Mouse (Mus musculus): ENCODE data around the gene Dcaf6.

The Dcaf6 gene

DNA sequence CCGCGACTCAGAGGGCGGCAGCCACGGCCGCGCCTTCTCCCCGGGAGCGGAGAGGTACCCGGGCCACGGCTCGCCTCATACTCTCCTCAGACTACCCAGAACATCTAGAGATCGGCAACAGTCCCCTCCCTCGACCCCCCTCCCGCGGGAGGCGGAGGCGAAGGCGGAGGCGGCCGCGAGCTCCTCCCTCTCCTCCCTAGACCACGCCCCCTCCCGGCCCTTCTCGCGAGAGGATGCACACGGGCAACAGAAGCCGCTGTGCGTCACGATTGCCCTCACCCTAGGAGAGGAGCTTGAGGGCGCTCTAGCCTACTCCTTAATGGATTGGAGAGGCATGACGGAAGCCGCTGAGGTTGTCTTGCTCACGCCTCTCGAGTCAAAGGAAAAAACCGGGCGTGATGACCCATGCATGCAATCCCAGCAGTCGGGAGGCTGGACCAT lies at the start of gene Dcaf6, which contains the start of gene Mpc2:
Gene Dcaf6, minus strand, starts transcription at position 116 of the 441 bp plus-strand sequence.
Gene Mpc2, plus strand, starts transcription at position 278 of the 441 bp plus-strand sequence.
- peak; percentile 100 for DNase-seq

DNA sequence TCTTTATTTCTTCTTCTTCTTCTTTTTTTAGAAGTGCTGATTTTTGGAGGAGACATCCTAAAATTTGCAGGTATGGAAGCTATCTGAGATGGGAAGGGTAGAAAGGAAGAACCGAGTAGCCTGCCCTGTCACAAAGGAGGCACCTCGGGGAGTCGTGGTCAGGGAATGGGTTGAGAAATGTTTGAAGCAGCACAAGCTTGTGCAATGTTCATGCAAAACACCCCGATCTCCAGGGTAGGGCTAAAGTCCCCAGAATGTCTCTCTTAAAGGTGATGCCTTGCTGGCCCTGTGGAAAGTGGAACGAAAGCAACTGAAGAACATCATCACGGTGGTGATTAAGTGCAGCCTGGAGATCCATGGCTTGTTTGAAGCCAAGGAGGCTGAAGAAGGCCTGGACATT lies 46.0 kb upstream of the Dcaf6 start:
- DNase-seq: no peak

DNA sequence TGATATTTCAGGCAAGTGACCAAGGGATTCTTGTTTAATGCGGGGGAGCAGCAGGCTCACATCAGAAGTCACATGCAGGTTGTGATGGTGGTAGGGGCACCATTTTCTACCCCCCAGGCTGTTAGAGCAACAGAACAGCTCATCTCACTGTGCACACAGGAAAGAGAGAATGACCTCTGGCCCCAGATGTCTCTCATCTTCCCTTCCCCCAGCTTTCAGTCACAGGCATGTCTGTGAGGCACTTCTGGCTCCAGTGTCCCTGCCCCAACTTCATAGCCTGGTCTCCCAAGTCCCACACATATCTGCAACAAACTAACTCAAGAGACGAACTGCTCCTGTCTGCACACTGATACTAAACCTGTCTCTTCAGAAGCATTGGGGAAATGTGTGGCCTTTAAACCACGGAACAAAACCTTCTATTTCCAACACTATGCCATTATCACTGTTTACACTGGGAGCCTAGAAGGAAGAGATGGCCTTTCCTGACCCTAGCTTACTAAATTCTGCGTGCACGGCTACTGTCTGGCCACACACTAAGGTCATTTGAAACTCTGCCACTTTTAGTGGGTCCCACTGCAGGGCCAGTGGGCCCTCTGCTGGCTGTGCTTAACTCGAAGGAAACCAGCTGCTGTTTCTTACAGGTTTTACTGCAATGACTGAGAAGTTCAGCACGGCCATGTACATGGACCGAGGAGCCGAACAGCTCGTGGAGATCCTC lies 43.2 kb upstream of the Dcaf6 start:
- DNase-seq: peak in 1 of 2 experiments; percentile 31

DNA sequence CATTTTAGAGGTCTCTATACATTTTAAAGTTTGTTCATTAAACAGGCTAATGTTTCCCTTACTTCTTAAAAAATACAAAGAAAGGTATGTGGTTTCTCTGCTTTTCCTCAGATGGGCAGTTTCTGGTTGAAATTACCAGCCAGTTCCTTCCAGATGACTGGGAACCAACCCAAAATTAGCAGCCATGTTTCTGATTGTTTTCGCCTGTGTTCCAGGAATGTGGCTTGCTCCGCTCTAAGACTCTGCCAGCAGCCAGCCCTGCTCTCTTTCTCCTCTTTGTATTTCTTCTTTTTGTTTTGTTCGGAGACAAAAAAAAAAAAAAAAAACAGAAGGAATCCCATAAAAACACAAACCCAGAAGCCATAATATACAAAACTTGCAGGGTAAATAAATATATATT lies 38.6 kb upstream of the Dcaf6 start:
- DNase-seq: no peak

DNA sequence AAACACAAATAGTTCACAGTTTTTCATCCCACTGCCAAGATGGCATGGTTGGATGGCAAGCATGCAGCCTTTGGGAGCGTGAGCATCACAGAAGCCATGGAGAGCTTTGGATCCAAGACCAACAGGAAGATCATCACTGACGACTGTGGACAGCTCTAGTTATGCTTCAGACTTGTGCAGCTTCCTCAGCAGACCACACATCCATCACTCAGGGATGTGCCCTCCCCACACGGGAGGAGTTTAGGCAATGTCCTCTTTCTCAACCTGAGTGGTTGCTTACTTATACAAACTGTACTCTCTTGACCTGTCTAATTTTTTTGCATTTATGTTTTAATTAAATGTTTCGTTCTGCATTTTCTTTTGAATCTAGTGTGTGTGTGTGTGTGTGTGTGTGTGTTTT lies 28.9 kb upstream of the Dcaf6 start:
- DNase-seq: no peak

DNA sequence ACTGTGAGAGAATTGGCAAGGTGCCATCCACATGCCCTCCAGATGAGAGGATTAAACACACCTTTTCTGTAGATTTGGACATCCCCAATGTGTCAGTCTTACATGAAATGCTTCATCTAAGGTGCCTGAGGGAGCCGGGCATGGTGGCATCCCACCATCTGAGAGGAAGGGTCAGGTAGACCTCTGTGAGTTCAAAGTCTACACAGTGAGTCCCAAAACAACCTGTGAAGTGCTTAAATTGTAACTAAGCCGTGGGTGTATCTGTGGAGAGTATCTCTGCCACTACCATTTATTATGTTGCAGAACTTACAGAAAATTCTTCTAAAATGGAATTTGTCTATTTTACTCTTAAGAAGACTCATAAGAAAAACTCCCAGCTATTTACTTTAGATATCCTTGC lies 25.8 kb upstream of the Dcaf6 start:
- no peak for DNase-seq

DNA sequence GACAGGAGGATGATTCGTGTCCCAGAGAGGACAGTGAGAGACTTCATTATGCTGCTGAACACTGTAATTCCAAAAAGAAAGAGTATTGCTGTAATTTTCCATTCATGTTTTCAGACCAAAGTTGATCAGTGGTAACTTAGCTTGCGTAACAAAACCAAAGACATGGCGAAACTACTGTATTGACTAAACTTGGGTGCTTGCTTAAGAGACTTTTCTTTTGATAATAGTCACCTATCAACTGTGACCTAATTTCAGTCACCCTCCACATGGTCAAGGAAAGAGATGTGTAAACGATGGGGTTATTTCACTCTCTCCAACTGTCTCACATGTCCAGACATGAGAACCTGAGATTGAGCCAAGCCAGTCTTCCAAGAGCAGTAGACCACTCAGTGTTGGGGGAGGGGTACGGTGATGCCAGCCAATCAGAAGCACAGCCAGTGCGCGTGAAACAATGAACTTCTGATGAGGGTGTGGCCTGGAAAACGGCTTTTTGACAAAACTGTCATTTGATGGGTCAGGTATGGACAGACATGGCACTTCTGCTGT lies 24.5 kb upstream of the Dcaf6 start, which contains the start of gene Adcy10:
Gene Adcy10, plus strand, starts transcription at position 496 of the 546 bp plus-strand sequence.
- DNase-seq: no peak

DNA sequence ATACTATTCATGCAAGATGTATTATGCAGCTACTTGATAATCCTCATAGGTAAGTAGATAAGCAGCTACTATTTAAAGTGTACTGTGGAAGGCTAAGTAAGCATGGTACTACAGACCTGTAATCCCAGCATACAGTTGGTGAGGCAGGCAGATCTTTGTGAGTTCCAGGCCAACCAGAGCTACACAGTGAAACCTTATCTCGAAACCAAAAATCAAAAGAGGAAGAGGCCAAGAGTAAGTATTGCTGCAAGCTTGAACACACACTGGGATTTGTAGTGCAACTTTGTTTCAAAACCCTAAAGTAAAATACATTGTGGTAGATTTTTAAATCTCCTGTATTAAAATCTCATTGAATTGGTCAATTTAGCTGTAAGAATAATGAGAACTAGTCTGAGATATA lies 11.2 kb upstream of the Dcaf6 start:
- no peak for DNase-seq

DNA sequence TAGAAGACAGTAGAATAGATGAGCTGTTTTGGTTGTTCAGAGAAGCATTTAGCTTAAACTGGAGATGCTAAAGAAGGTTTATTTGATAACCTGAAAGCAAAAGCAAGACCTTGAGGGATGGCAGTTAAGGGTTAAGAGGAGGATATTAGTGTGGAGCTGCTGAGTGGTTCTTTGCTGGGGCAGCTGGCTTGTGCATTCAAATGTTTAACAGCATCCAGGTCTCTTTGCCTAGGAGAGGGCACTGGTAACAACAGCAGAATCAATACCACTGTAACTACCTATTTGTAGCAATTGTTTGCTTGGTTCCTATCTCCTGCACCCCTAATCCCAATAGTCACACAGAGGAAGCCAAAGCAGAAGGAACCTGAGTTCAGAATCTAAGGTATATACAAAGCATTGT lies 9.4 kb upstream of the Dcaf6 start:
- no peak for DNase-seq

DNA sequence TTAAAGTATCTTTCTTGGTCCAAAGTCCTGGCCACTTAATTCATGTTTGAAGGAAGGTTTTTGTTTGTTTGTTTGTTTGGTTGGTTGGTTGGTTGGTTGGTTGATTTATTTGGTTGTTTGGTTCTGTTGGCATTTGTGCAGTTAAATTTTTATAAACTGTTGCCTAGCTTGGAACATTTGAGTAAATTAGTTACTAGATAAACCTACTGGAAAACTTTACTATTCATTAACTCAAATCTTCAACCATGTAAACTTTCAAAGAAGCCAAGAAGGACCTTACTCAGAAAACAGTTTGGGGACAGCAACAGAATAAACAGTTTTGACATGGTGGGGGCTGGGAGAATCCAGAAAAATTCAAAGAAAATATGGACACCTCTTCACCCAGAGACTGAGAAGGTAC lies 8.7 kb upstream of the Dcaf6 start:
- DNase-seq: no peak

DNA sequence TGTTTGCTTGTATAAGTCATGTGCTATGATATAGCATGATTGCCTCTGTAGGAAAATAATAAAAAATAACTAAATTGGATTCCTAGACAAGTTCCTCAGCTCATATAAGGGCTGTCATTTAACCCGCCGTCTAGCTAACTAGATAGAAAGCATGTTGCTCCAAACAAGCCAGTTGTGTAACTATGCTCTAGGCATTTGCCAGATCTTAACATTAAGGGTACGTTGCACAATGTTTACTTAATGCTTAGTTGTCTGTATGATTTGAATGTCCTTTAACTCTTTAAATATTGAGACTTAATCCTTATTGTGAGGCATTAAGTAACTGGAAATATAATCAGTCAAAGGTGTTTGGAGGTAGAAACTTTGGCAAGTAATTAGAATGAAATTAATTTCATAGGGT lies 4.3 kb upstream of the Dcaf6 start:
- no peak for DNase-seq

DNA sequence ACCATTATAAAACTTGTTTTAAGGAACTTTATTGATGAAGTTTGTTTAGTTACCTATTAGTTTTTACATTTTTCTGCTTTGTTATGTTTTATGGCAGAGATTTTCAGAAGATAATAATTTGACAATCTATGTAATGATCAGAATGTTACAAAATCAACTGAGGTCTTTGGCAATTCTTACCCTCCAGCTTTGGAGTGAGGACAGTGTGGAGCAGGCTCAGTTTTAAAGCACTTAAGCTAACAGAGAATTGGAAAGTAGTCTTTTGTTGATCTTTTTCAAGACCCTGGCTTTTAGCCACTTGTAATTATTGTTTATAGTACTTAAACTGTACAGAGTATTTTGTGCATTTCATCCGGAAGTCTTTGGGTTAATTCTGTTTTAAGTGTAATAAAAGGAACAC lies 2.6 kb upstream of the Dcaf6 start:
- DNase-seq: no peak

DNA sequence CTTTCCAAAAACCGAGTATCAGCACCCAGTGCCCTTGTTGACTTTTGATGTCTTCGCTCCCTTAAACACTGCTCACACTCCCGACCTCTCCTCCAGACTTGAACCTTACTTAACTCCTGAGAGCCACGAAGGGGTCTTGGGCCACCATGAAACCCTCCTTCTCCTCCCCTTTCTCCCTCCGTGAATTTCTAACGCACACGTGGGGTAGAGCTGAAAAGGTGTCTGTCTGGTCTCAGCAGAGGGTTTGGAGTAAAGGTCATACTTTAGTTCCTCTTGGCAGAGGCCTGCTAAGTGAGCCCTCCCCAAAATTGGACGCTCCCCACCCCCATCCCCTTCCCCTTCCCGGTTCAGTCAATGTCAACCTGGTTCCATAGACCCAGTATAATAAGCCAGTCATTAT lies 1.4 kb upstream of the Dcaf6 start:
- no peak for DNase-seq

DNA sequence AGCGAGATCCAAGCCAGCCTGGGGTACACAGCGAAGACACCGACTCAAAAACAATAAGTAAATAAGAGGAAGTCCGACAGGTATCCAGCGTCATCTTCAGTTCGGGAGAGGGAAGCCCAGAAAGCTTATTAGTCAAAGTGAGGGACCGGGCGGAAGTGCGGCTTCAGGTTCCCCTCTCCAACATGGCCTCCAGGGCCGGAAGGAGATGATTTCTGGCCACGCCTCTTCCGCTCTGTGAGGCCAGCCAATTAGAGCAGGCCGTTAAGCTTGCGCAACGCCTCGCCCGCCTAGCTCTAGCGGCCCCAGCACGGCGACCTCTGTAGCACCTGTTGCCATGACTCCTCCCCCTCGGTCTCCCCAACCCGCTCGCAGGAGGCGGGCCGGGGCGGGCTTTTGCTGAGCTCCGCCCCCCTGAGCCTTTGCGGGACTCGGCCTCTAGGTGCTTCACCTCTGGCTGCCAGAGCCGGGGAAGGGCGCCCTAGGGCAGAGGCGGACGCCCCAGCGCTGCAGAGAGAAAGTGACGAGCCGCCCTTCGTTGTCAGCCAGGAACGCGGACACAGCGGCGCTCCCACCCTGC lies 614 bp upstream of the Dcaf6 start:
- peak; percentile 99 for DNase-seq

DNA sequence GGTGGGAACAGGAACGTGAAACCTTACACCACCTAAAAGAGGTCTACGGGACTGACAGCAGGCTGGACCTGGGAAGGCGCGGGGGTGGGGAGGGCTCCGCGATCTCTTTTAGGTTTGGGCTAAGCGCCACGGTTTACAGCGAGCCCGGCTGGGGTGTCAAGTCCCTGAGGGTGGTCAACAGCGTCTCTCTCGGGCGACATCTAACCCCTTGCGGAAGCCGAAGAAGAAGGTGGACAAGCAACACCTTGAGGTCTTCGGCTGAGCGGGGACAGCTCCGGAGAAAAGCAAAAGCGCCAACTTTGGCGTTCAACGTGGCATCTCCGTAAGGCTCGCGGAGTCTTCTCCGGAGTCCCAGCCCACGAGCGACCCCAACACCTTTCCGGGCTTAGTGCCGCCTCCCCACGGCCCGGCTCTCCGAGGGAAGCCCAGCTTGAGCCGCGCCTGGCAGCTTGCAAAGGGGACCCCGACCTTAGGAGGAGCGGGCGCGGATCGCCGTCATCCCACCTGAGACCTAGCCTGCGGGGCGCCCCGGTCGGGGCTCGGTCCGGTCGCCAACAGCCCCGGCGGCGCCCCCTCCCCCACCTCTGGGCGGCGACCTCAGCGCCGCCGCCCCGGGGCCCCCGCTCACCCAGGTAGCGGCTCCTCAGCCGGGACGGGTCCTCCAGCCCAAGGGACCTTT lies 633 bp downstream of the Dcaf6 start:
- peak; percentile 42 to 58 for DNase-seq

DNA sequence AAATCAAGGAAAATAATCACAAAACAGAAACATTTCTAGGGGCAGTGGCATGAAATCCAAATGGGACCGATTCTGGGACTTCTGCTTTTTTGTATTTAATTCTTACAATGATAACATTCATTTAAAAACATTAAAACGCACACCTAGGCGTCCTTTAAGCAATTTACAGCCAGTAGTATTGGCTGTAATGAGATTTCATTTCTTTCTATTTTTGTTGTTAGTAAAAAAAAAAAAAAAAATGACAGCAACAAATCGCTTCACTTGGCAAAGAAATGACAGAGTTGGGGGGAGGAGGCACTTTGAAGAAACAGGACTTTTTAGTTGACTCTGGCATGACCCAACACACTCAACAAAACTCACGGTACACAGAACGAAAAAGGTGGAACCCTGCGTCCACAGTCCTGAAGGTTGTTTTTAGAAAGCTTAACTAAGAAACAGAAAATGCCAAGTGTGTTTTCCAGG lies 1.2 kb downstream of the Dcaf6 start:
- DNase-seq: no peak

DNA sequence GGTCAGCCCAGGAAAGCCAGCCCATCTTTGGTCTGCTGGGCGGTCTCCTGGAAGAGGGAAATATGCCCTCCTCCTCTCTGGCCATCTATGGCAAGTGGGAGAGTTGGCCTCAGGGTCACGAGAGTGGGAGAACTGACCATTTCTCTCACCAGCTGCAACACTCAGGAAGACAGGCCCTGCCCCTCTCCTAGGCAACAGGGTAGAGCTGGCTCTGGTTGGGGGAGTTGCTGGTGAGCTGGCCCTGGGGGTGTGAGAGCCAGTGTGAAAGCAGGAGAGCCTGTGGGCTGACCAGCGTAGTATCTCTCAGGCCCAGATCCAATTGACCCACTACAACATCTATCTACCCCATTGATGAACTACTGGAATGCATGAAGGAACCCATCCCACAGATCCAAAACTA lies 18.6 kb downstream of the Dcaf6 start:
- no peak for DNase-seq

DNA sequence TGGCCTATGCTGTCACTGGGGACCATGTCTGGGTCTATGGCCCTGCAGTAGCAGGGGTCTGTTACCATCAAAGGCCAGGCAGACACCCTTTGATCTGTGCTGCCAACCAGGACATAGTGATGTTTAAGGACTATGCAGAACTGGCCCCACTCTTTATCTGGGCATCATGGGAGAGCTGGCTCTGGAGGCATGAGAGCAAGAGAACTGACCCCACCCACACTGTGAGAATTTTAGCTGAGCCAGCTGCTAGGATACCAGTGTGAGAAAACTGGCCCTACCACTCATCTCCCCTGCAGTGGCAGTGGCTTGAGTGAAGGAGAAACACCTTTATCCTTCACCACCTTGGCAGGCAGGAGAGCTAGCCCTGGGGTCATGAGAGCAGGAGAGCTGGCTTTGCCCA lies 19.1 kb downstream of the Dcaf6 start:
- DNase-seq: no peak

DNA sequence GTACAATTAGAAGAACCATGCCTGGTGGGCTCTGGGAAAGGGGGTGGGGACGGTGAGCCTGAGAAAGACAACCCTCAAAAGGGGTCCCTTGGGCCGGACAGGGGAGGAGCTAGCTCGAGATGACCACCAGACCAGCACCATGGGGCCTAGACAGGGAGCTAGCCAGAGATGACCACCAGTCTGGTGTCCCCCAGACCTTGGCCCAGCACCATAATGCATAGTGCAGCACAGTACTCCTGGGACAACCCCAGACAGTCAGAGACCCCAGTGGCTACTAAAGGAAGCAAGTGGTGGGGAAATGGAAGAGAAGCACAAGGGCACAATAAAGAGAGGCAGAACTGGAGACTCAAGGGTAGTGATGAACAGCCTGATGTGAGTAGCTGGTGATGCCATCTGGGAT lies 19.5 kb downstream of the Dcaf6 start:
- DNase-seq: no peak

DNA sequence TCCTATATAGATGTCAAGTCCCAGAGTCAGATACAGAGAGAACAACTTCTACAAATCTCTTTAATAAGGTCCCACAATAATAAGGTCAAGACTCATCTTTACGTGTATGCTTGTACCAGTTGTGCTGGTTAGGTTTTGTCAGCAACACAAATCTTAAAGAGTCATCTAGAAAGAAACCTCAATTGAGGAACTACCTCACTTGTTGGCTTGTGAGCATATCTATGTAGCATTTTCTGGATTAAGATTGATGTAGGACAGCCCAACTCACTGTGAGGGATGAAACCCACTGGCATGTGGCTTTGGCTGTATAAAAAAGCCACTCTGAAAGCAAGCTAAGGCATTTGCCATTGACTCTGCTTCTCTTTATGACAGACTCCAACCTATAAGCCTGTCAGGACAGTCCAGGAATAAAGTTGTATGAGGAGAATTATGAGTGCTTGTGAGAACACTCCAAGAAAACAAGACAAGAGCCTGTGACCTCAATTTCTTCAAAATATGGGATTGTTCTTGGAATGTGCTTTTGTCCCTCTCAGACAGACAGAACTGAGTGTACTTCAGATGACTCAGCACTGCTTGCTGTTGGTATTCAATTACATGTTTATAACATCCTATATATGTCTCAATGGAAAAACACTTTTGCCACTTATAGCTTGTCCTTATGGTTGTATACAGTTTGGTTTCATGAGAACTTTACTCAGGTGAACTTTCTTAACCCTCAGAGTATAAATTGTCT lies 21.8 kb downstream of the Dcaf6 start:
- DNase-seq: no peak

DNA sequence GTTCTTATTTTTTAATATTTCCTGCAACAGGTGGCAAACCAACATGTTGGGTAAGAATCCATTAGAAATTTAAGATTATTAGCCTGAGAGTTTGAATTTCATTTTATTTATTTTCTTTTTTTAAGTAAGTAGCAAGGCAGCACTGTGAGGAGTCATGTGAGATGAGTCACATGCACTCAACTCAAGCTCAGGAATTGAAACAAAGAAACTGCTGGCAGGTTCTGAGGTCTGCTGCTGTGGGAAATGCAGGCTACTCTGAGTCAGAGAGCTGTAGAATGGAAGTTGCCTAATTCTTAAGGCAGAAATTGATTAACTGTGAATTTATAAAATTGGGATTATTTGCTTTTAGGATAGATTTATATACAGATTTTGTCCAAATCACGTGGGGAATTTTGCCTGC lies 27.4 kb downstream of the Dcaf6 start:
- DNase-seq: no peak

DNA sequence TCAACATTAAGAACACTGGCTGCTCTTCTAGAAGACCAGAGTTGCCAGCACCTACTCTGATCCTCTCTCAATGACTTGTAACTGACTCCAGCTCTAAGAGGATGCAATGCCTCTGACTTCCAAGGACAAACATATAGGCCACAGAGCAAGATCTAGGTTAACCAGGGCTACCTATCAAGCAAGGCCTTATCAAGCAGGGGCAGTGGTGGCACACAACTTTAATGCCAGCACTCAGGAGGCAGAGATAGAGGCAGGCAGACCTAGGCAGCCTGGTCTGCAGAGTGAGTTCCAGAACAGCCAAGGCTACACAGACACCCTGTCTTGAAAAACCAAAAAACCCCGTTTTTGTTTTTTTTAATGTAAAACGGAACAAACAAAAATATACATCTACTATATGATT lies 34.0 kb downstream of the Dcaf6 start:
- no peak for DNase-seq

DNA sequence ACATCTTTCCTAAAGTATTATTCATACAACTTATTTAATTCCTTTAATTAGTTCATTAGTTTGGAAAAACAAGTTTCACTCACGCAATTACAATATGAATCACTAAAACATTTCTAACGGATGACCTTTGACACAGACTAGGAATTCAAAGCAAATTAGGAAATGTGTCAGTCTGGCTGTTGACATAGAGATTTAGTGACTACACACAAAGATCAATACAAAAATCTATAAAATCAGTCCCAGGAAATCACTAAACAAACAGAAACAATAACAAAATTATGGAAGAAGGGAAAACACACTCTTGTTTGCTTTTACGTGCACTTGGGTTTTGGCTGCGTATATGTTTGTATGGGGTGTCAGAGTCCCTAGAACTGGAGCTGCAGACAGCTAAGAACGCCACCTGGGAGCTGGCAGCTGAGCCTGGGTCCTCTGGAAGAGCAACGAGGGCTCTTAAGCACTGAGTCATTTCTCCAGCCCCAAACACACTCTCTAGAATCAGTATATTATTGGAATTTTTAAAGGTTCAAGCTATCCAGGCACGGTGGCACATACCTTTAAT lies 38.8 kb downstream of the Dcaf6 start:
- no peak for DNase-seq
